19 mouse cellular contexts compared by ENCODE assay signal in the genomic region with DNA sequence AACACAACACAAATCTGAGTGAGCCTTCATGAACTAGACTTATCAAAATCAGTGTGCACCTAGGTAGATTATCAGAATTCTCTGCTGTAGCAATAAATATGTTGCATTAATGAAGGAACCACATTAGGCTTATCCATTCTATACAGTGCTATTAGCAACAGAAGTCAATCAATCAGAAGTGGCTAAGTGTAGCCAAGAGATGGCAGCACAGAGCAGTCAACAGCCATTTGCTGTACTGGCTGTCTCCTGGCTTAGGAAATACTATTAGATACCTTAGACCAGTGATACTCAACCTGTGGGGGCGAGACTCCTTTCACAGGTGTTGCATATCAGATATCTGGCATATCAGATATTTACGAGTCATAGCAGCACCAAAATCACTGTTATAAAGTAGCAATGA. TPM values are rescaled to one million over a fixed set of nuclear protein-coding genes. Genes with fewer than 3 reads are reported as not detected.
DNase-seq lines count a peak whose midpoint lies in the region; ATAC-seq and TF ChIP-seq lines count a peak whose summit lies in the region.
"Had no signal": no experiment of that assay in that cellular context is flagged by ENCODE, and none has a peak within 500 bp of the region (broad histone marks: within the 10 kb centered on the region; RNA-seq: fewer than 3 reads in every experiment).

No protein-coding gene starts in this region.

- no peaks in the 10 kb centered on the region for H3K9me3 ChIP-seq in midbrain, postnatal 0 days (ENCODE audit: low read length)
- no peaks in the 10 kb centered on the region for H3K9me3 ChIP-seq in midbrain, embryonic 13.5 days
- no peaks in the 10 kb centered on the region for H3K9me3 ChIP-seq in neural tube, embryonic 15.5 days (replicated peaks)
- H3K9me3 ChIP-seq: hindbrain, embryonic 15.5 days; stomach, embryonic 15.5 days had no signal

- peak; percentile 10 for DNase-seq in kidney, adult 9 months
- no peak for DNase-seq in kidney, adult 11 months
- DNase-seq in midbrain, postnatal 0 days (ENCODE audit: low spot score): no peak
- DNase-seq in ZHBTc4 (ENCODE audit: low read depth, low spot score): peak; percentile 16
- no peak for DNase-seq in spleen, adult 12 weeks (ENCODE audit: low spot score)
- DNase-seq: adrenal gland, adult 8-10 months; cerebellum, postnatal 36 days; forebrain, postnatal 0 days had no signal

- H3K4me3 ChIP-seq in midbrain, postnatal 0 days (ENCODE audit: low read depth, low read length): no peak overlapping the region
- H3K4me3 ChIP-seq in midbrain, embryonic 13.5 days (replicated peaks): no peak overlapping the region
- no peak overlapping the region for H3K4me3 ChIP-seq in neural tube, embryonic 15.5 days (replicated peaks)
- H3K4me3 ChIP-seq: hindbrain, embryonic 15.5 days; myocyte; stomach, embryonic 15.5 days had no signal

- peak; percentile 26; the same call in 1 of the 2 replicates for TF ChIP-seq CTCF in midbrain, postnatal 0 days (IDR thresholded peaks at IDR 0.05)

- H3K4me2 ChIP-seq in midbrain, postnatal 0 days (ENCODE audit: low read depth, low read length, poor library complexity, severe bottlenecking): no peak overlapping the region
- H3K4me2 ChIP-seq in midbrain, embryonic 13.5 days (replicated peaks): no peak overlapping the region
- no peak overlapping the region for H3K4me2 ChIP-seq in neural tube, embryonic 15.5 days
- H3K4me2 ChIP-seq: hindbrain, embryonic 15.5 days; stomach, embryonic 15.5 days had no signal

- no peak overlapping the region for H3K9ac ChIP-seq in midbrain, postnatal 0 days (replicated peaks; ENCODE audit: low read length, poor library complexity, severe bottlenecking)
- H3K9ac ChIP-seq in midbrain, embryonic 13.5 days (replicated peaks): no peak overlapping the region
- no peak overlapping the region for H3K9ac ChIP-seq in neural tube, embryonic 15.5 days (replicated peaks)
- H3K9ac ChIP-seq: forebrain, postnatal 0 days; hindbrain, embryonic 15.5 days; stomach, embryonic 15.5 days had no signal

- ATAC-seq in midbrain, postnatal 0 days (ENCODE audit: low FRiP score): no peak
- no peak for ATAC-seq in midbrain, embryonic 13.5 days
- ATAC-seq in neural tube, embryonic 15.5 days (ENCODE audit: low FRiP score): no peak
- ATAC-seq: forebrain, postnatal 0 days had no signal

- no peak overlapping the region for H3K27ac ChIP-seq in midbrain, postnatal 0 days (ENCODE audit: low read depth, low read length)
- no peak overlapping the region for H3K27ac ChIP-seq in midbrain, embryonic 13.5 days
- no peak overlapping the region for H3K27ac ChIP-seq in neural tube, embryonic 15.5 days (replicated peaks)
- H3K27ac ChIP-seq: hindbrain, embryonic 15.5 days; stomach, embryonic 15.5 days had no signal

- 56% methylated on average over 2 of the region's 2 CpGs for WGBS in midbrain, postnatal 0 days
- WGBS in midbrain, embryonic 13.5 days: 57% methylated on average over 2 of the region's 2 CpGs
- 60% methylated on average over 2 of the region's 2 CpGs for WGBS in neural tube, embryonic 15.5 days

- H3K4me1 ChIP-seq in midbrain, postnatal 0 days (ENCODE audit: insufficient read depth, low read length): no peaks in the 10 kb centered on the region
- H3K4me1 ChIP-seq in midbrain, embryonic 13.5 days (replicated peaks): no peaks in the 10 kb centered on the region
- H3K4me1 ChIP-seq in neural tube, embryonic 15.5 days: no peaks in the 10 kb centered on the region
- H3K4me1 ChIP-seq: hindbrain, embryonic 15.5 days; stomach, embryonic 15.5 days had no signal

- no peaks in the 10 kb centered on the region for H3K27me3 ChIP-seq in midbrain, postnatal 0 days (ENCODE audit: insufficient read depth, low read length)
- H3K27me3 ChIP-seq in midbrain, embryonic 13.5 days: no peaks in the 10 kb centered on the region
- no peaks in the 10 kb centered on the region for H3K27me3 ChIP-seq in neural tube, embryonic 15.5 days (replicated peaks)
- H3K27me3 ChIP-seq: hindbrain, embryonic 15.5 days; stomach, embryonic 15.5 days had no signal

- no peaks in the 10 kb centered on the region for H3K36me3 ChIP-seq in midbrain, postnatal 0 days (ENCODE audit: insufficient read depth, low read length)
- H3K36me3 ChIP-seq in midbrain, embryonic 13.5 days: no peaks in the 10 kb centered on the region
- H3K36me3 ChIP-seq in neural tube, embryonic 15.5 days: no peaks in the 10 kb centered on the region
- H3K36me3 ChIP-seq: hindbrain, embryonic 15.5 days; stomach, embryonic 15.5 days had no signal

RNA-seq across cellular contexts. Expression of gene Cypt3, which starts 41.2 kb away (rescaled TPM):
- total RNA-seq in midbrain, postnatal 0 days (2014; rRNA removed): not detected in 2 replicates
- polyA plus RNA-seq in midbrain, postnatal 0 days (2015; fragmentation: Nextera tagmentation; extraction: Ambion mirVana): not detected in 2 replicates
- polyA plus RNA-seq in midbrain, embryonic 13.5 days (2015; fragmentation: Nextera tagmentation; extraction: Ambion mirVana): not detected in 2 replicates
- not detected in 2 replicates for polyA plus RNA-seq in neural tube, embryonic 15.5 days (2015; fragmentation: Nextera tagmentation; extraction: Ambion mirVana)
- total RNA-seq: adrenal gland, adult 8-10 months; forebrain, postnatal 0 days; left cerebral cortex, adult 8-10 months; liver, adult 2 months; megakaryocyte, adult 5-6 weeks had no signal
- polyA plus RNA-seq: forebrain, postnatal 0 days; gonadal fat pad, adult 2 months; heart, postnatal 0 days; hindbrain, embryonic 15.5 days; liver, adult 2 months; myocyte; stomach, embryonic 15.5 days; urinary bladder, adult 2 months had no signal

Comparison
In these comparisons a context has a peak if more than half of its experiments do, and no peak if none do; other contexts are left out.
1. DNase-seq: peak in kidney, adult 9 months (single experiment) and ZHBTc4 (single experiment); none in kidney, adult 11 months (single experiment), midbrain, postnatal 0 days (single experiment) and spleen, adult 12 weeks (single experiment).